Mouse (Mus musculus): ENCODE results near the gene Dpf1.

DNA sequence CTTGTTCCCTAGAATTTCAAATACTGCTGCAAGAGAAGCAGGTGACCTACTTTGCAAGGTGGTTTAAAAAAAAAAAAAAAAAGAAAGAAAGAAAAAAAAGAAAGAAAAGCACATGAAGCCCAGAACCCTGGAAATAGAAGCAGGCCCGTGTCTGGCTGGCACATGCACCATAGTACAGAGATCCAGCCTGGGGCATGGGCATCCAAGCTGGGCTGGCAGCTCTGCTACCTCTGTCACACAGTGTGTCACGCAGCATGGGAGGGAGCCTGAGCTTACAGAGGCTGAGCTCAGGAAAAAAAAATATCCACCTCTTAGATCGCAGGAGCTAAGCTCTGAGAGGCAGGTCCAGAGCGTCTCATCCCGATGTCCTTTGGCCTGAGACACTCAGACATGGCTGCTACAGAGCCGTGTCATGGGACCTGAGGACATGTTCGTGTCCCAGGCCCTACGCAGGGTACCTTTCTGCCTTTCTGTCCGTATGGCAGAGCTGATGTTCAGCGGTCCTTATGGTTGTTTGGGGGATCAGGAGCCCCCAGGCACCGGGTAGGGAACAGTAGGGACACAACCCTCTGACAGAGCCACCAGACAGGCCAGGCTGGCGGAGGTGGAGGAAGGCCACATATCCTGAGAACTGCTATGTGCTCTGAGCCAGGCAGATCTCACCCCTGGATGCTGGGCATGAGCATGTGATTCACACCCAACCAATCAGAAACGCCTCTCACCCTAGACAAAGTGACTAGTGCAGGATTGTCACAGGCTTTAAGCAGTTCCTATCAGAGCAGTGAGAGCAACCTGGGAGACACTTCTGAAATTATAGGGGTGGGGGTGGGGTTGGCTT, 63.6 kb downstream of the Dpf1 start:
- TF ChIP-seq CTCF (IDR thresholded peaks at IDR 0.05 in 2 of 3, conservative IDR thresholded peaks at IDR 0.05 in 1 of 3; ENCODE audit: control insufficient read depth in 1 of 3, insufficient read depth in 1 of 3, low read depth in 2 of 3, low read length in 3 of 3, poor library complexity in 1 of 3, severe bottlenecking in 1 of 3) (no peak), TBP (IDR thresholded peaks at IDR 0.05; ENCODE audit: low read depth, low read length) (no peak), ZKSCAN1 (IDR thresholded peaks at IDR 0.05; ENCODE audit: low read depth, low read length) (no peak), POLR2A (IDR thresholded peaks at IDR 0.05; ENCODE audit: control insufficient read depth in 1 of 2, insufficient read depth in 1 of 2, low read depth in 1 of 2, low read length in 2 of 2, poor library complexity in 1 of 2) (no peak), MAFK (IDR thresholded peaks at IDR 0.05; ENCODE audit: borderline replicate concordance, low read depth, low read length) (no peak), ZC3H11A (IDR thresholded peaks at IDR 0.05; ENCODE audit: low read depth, low read length) (no peak), POLR2AphosphoS5 (IDR thresholded peaks at IDR 0.05; ENCODE audit: borderline replicate concordance, low read depth, low read length) (no peak), EP300 (IDR thresholded peaks at IDR 0.05; ENCODE audit: low read depth in 1 of 2, low read length in 2 of 2) (no peak), USF2 (IDR thresholded peaks at IDR 0.05; ENCODE audit: borderline replicate concordance in 1 of 2, insufficient read depth in 1 of 2, low read depth in 1 of 2, low read length in 2 of 2) (no peak), JUND (IDR thresholded peaks at IDR 0.05; ENCODE audit: low read depth, low read length) (no peak), POLR2AphosphoS2 (IDR thresholded peaks at IDR 0.05; ENCODE audit: low read length) (no peak)
